Mouse (Mus musculus) testis, adult 2 months (tissue): ENCODE data around the gene Ttc26. TPM values are rescaled to one million over a fixed set of nuclear protein-coding genes. Genes with fewer than 3 reads are reported as not detected.

Experiments used
- H3K27ac ChIP-seq: fragments of 200-500 bp; 2 replicates; pipeline ENCODE4 v1.5.1; 2012; ENCODE audit warnings: low read depth, low read length; ENCODE audit not compliant: control insufficient read depth, insufficient read depth
- H3K27me3 ChIP-seq: fragments of 200-500 bp; 2 replicates; pipeline ENCODE4 v1.6.1; 2012; ENCODE audit warnings: mild to moderate bottlenecking, low read length, moderate library complexity; ENCODE audit not compliant: control insufficient read depth, insufficient read depth
- H3K36me3 ChIP-seq: fragments of 200-500 bp; 2 replicates; pipeline ENCODE4 v1.6.1; 2012; ENCODE audit warnings: mild to moderate bottlenecking, low read length; ENCODE audit not compliant: control insufficient read depth, insufficient read depth
- H3K4me1 ChIP-seq: fragments of 200-500 bp; 2 replicates; pipeline ENCODE4 v1.6.1; 2012; ENCODE audit warnings: low read length; ENCODE audit not compliant: control insufficient read depth, insufficient read depth
- H3K4me3 ChIP-seq: fragments of 200-500 bp; 2 replicates; pipeline ENCODE4 v1.5.1; 2012; ENCODE audit warnings: low read depth, mild to moderate bottlenecking, low read length, moderate library complexity, mixed read lengths; ENCODE audit not compliant: control insufficient read depth
- CTCF ChIP-seq: fragments of 200-500 bp; IDR thresholded peaks from 2 replicates; pipeline ENCODE4 v1.5.1; 2012; ENCODE audit warnings: low read depth, mild to moderate bottlenecking, inconsistent platforms, low read length, moderate library complexity; ENCODE audit not compliant: control insufficient read depth, insufficient read depth, insufficient replicate concordance
- POLR2A ChIP-seq: fragments of 200-500 bp; IDR thresholded peaks from 2 replicates; pipeline ENCODE4 v1.6.1; 2012; ENCODE audit warnings: low read depth, mild to moderate bottlenecking, inconsistent platforms, low read length, moderate library complexity; ENCODE audit not compliant: control insufficient read depth
- polyA plus RNA-seq: library from polyadenylated mRNA; depleted of rRNA; stranded (reverse); fragments of >200 nt; gene quantifications from 2 replicates; pipeline ENCODE4 v1.2.3, GENCODE M21; 2012

The Ttc26 gene
- polyA plus RNA-seq, 1 experiment: 10.9 TPM

DNA sequence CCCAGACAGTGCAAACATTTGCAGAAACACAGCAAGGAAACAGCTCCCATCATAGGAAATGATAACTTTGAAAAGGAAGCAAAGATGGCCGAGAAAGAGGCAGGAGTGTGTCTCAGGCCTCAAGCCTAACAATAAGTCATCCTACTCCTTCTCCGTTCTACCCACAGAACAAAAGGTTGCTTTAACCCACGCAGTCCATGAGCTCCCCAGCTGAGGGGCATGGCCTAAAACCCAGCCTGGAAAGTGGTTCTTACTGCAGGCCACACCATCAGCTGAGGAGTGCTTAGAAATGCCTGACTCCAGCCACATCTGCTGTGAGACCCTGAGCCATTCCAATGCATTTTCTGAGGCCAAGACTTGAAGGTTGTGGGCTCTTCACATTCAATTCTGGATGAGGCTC is 37.7 kb upstream of the Ttc26 start:
- Histone ChIP-seq H3K27me3 (no peaks in the 10 kb centered on the region), H3K27ac (no peak overlapping the region), H3K4me3 (no peak overlapping the region), H3K4me1 (peaks cover 2% of the 10 kb centered on the region; the same call in 1 of the 2 replicates), H3K36me3 (no peaks in the 10 kb centered on the region)
- TF ChIP-seq CTCF (no peak), POLR2A (no peak)

DNA sequence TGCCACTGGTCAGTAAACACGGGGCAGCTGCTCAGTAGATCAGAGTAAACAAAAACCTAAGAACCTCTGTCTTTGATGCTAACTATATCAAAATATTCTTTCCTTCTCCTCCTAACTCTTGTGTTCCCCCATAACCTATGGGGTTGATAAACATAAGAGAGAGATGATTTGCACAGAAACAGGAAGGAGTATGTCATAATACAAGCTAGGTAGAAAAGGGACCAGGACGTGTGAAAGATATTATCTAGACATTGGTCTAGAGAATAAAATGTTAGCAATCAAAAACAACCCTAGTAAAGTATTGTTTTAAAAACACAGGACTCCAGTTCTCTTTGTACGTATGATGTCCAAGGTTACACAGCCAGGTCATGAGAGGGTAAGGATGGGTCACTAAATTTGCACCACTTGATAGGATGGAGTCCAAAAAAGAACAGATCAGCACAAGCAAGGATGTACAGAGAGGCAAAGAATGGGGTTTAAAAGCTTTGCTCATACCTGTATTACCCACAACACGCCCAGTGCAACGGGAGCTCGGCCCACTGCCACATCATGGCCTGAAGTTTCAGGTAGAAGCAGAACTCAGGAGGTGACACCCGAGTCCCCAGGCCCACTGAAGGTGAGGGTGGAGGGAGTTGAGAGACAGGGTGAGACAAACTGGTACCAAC is 37.1 kb upstream of the Ttc26 start:
- no peak overlapping the region for H3K4me3 ChIP-seq
- TF ChIP-seq POLR2A (no peak), CTCF (no peak)
- H3K27me3 ChIP-seq: no peaks in the 10 kb centered on the region
- no peaks in the 10 kb centered on the region for H3K36me3 ChIP-seq
- no peak overlapping the region for H3K27ac ChIP-seq
- H3K4me1 ChIP-seq: peaks cover 2% of the 10 kb centered on the region; the same call in 1 of the 2 replicates

DNA sequence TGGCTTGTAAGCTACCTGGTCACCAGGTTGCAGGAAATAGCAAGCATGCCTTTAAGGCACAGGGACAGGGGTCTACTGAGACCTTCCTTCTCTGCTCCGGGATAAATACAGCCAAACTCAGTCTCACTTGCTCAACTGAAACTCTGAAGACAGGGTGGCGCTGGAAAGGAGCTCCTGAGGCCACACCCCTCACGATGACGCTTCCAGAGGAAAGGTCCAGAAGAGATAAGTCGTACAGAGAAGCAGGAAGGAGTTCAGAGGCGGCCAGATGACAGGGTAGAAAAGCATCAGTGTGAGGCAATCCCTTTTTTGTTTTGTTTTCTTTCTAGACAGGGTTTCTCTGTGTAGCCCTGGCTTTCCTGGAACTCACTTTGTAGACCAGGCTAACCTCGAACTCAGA is 35.5 kb upstream of the Ttc26 start:
- no peak overlapping the region for H3K27ac ChIP-seq
- no peaks in the 10 kb centered on the region for H3K36me3 ChIP-seq
- no peak for TF ChIP-seq POLR2A
- TF ChIP-seq CTCF: no peak
- no peaks in the 10 kb centered on the region for H3K27me3 ChIP-seq
- H3K4me1 ChIP-seq: peaks cover 2% of the 10 kb centered on the region; the same call in 1 of the 2 replicates
- no peak overlapping the region for H3K4me3 ChIP-seq

DNA sequence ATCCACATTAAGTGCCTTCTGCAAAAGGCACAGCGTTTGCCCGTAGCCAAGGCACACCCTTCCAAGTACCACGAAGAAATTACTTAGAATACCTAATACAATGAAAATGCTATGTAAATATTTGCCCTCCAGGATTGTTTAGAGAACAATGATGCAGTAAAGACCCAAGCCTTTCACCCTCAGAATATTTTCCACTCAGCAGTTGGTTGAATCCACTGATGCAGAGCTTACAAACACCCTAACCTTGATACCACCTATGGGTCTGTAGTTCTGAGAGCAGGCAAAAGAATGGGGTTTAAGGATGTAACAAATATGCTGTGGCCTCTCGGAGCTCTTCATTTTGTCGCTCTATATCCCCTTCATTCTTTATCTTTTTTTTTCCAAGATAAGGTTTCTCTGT is 33.4 kb upstream of the Ttc26 start:
- H3K4me1 ChIP-seq: peaks cover 3% of the 10 kb centered on the region; the same call in 1 of the 2 replicates
- no peaks in the 10 kb centered on the region for H3K27me3 ChIP-seq
- H3K27ac ChIP-seq: no peak overlapping the region
- no peak overlapping the region for H3K4me3 ChIP-seq
- no peaks in the 10 kb centered on the region for H3K36me3 ChIP-seq
- TF ChIP-seq CTCF: no peak
- TF ChIP-seq POLR2A: no peak

DNA sequence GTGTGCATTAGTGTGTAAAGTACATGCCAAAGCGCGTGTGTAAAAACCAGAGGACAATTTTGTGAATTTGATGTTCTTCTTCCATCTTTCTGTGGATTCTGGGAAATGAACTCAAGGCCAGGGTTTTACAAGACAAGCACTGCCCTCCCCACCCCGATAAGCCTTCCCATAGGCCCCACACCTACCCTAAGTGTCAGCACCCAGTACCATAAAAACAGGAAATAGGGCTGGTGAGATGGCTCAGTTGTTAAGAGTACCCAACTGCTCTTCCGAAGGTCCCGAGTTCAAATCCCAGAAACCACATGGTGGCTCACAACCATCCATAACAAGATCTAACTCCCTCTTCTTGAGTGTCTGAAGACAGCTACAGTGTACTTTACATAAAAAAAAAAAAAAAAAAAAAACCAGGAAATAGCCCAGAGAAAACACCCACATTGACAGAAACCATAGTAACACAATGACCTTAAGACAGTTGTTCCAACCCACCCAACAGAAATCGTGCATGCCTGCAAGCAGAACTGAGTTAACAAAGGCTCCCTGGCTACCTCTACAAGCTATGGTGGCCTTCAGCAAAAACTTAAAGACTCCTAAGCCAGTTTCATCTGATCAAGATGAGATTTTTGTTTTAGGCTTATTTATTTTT is 32.3 kb upstream of the Ttc26 start:
- no peak for TF ChIP-seq CTCF
- H3K4me3 ChIP-seq: no peak overlapping the region
- H3K27me3 ChIP-seq: no peaks in the 10 kb centered on the region
- peaks cover 6% of the 10 kb centered on the region; the same call in 1 of the 2 replicates for H3K4me1 ChIP-seq
- H3K27ac ChIP-seq: no peak overlapping the region
- no peaks in the 10 kb centered on the region for H3K36me3 ChIP-seq

DNA sequence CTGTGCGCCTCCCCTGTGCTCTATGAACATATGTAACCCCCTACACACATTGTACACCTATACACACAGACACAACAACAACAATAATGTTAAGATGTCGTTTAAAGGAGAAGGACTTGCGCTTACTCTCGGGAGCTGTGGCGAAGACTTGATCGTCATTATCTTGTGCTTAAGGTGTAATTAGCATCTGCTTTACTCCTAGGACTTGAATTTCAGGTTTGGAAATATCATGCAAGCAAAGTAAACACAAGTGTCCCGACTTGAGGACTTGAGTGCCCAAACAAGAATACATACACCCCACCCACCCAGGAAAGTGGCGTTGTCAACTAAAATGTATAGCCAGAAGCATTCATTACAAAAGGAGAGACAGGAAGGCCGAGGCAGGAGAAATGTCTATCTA is 31.5 kb upstream of the Ttc26 start:
- no peak overlapping the region for H3K27ac ChIP-seq
- no peak overlapping the region for H3K4me3 ChIP-seq
- no peaks in the 10 kb centered on the region for H3K27me3 ChIP-seq
- peaks cover 6% of the 10 kb centered on the region for H3K4me1 ChIP-seq
- no peak for TF ChIP-seq POLR2A
- TF ChIP-seq CTCF: no peak
- H3K36me3 ChIP-seq: no peaks in the 10 kb centered on the region

DNA sequence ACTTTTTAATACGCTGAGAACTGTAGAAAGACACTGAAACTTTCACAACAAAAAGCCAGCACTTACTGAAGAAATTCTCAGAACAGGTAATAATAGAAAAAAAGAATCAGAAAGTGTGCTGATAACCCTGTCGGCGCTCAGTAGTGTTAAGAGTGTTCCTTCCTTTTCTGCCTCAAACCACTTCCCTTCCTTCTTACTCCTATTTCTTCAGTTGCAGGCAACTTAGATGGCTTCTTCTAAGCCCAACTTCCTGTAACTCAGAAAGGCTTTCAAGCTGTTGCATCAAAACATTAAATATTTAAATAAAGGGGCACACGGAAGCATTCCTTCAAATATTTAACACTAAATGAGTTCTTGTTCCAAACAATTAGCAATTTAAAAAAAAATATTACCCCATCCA is 29.3 kb upstream of the Ttc26 start:
- Histone ChIP-seq H3K27ac (no peak overlapping the region), H3K4me3 (no peak overlapping the region), H3K36me3 (no peaks in the 10 kb centered on the region), H3K27me3 (no peaks in the 10 kb centered on the region), H3K4me1 (peaks cover 6% of the 10 kb centered on the region)
- TF ChIP-seq CTCF: no peak
- no peak for TF ChIP-seq POLR2A

DNA sequence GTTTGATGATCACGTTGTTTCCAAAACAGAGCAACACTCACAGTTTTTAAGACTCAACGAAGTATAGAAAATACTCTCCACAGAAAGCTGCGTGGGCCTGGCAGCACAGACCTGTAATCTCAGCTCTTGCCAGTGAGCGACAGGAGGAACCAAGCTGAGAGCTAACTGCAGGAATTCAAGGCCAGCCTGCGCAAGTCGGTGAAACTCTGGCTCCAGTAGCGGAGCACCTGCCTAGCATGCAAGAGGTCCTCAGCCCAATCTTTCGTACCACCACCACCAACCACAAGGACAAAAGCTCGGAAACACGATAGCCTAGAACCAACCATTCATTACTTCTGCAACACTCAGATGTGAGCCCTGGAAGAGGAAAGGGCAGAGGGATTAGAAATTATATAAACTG is 28.8 kb upstream of the Ttc26 start:
- H3K27me3 ChIP-seq: no peaks in the 10 kb centered on the region
- H3K4me3 ChIP-seq: peak overlapping the region; percentile 14; the same call in 1 of the 2 replicates
- TF ChIP-seq CTCF (no peak), POLR2A (no peak)
- H3K4me1 ChIP-seq: peaks cover 6% of the 10 kb centered on the region
- no peaks in the 10 kb centered on the region for H3K36me3 ChIP-seq
- H3K27ac ChIP-seq: no peak overlapping the region
